Mouse (Mus musculus) layer of hippocampus, adult 8-10 months (tissue): ENCODE measurements around the gene Prrt4. TPM values are rescaled to one million over a fixed set of nuclear protein-coding genes. Genes with fewer than 3 reads are reported as not detected.
A peak's percentile ranks its signal among the peaks of the same experiment; 100 is the strongest.
"Not testable (repeated sequence)": the region's sequence is repeated elsewhere in the genome, so short reads cannot be mapped to it uniquely, and the experiment has no call there.

Experiments used
- DNase-seq, 2 experiments: peaks; one replicate each; pipeline ENCODE4 v3.0.0; 2022; ENCODE audit warnings: low spot score in 2 of 2
- total RNA-seq, 4 experiments: library from RNA; stranded (reverse); gene quantifications; 2 replicates each; pipeline ENCODE4 v1.2.4; 2022

The Prrt4 gene
- total RNA-seq, 4 experiments from 2014 or later = 2.6 to 3.5 (median 3.0) TPM

DNA sequence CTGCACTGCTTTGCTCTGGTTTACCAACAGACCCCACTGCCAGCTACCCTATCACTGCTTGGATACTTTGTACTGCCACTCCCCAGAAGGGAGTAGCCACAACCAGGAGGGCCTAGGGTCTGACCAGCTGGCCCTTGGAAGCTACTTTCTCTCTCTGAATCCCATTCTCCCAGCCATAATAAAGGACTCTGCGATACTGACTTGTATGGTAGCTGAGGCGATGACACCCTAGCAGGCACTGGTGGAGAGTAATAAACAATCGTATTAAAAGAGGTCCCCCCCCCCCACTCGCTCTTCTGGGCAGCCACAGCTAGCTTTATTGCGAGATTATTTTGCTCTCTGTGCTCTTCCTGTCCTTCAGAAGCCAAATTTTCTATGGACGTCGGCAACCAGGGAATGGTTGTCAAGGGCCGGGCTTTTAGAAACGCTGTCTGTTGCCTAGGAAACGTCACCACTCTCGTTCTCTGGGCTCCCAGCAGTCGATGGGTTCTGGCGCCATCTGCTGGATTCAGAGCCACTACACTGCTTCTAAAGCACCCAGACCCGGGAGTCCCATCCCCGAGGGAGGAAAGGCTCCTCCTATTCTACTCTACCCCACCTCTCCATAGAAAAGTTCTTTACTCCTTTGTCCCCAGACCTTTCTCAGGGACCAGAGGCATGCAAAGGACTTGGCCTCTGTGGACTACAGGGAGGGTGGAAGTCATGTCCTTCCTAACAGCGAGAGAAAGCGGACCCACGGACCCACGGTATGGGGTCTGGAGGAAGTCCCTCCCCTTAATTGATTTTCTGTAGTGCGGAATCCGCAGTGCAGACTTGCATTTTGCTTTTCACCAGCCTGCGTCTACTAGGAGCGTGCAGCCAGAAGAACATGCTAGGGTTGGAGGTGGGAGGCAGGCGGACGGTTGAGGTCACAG lies 19.2 kb upstream of the Prrt4 start:
- peak; percentile 89 to 95 for DNase-seq

DNA sequence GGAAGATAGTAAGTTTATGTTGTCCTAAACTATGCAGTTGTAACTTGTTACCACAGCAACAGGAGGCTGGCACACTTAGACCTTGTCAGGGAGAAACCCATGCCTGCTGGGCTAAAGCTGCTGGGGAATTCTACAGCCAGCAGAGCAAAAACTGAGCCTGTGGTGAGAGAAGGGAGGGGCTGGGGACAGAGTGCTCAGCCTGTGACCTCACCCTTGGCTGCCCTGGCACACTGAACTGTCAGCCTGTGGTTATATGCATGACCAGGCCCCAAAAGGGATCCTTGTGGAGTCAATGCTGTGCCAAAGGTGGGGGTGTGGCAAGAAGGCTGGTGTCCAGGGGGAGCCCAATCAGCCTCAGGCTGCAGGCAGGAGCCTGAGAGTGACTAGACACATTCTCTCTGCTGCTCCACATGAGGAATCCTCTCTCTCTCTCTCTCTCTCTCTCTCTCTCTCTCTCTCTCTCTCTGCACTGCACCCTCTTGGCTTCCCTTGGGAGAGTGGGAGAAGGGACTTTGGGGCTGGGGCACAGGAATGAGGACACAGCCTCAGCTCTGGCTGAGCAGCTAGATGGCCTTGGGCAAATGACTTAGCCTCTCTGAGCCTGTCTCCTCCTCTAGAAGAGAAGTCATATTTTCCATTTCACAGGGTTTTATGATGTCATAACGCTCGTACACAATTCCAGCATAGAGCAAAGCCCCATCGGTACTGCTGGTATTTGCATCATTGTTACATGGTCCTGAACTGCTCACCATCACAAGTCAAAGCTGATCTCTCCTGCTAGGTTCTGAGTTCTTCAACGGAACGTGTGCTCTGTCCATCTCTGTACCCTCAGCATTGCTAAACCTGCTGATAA lies 16.7 kb upstream of the Prrt4 start:
- no peak for DNase-seq

DNA sequence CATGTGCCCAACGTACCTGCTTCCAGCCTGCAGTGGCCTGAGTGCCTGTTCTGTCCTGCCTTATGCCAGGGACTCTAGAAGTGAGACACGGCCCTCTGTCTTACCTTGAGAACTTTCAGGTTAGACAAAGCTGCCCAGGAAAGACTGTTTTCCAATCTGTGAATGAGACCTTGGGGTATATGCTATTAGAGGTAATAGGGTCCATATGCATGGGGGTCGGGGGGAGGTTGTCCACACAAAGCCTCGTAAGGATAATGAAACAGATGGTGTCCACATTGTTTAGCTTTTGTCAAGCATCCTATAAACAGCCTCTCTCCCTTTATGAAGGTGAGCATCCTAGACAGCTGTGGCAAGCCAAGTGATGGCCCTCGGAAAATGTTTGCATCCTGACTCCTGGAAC lies 15.8 kb upstream of the Prrt4 start:
- no peak for DNase-seq

DNA sequence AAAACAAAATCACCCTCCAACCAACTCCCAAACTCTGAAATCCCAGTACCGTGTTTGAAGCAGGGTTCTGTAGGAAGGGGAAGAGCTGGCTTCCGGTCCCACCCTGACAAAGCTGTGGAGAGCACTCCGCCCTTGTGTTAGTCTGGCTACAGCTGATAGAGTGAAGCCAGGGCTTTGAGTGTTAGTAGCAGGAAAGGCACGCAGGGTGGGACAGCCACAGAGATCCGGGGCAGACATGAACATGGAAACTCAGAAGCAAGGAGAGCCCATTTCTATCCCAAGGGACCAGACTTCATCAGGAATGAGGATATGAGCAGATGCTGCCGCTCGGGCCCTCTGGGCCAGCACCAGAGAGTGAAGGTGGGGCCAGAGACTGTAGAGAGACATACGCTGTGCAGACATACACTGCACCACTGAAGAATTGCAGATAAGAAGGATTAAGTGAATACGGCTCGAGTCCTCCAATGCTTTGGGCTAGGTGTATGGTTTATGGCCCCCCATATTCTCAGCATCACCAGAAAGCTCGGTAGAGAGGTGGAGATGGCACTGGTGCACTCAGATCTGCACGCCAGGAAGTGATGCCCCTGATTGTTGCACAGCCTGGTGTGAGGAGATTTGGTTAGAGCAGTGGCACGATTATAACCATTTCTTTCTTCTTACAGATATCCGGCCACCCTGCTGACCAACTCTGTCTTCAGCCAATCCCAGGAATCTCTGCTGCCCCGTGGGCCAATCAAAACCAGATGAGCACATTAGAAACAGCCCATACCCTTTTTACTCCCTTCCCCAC lies 14.8 kb upstream of the Prrt4 start:
- no peak for DNase-seq

DNA sequence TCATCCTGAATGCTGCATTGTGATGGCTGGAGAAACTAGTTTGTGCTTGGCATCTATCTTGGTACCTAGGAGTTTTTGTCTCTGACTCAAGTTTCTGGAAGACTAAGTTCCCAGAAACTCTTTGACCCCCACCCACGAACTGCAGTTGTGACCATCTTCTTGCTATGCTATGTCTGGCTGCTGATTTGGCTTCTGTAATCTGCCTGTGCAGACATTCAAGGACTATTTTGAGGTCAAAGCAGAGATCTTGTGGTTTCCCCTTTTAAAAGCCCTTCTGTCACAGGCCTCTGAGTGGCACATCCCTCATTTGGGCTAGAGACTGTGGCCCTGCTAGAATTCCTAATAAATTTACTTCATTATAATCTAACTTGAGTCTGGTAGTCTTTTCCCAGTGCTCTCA lies 8.6 kb upstream of the Prrt4 start:
- DNase-seq = no peak

DNA sequence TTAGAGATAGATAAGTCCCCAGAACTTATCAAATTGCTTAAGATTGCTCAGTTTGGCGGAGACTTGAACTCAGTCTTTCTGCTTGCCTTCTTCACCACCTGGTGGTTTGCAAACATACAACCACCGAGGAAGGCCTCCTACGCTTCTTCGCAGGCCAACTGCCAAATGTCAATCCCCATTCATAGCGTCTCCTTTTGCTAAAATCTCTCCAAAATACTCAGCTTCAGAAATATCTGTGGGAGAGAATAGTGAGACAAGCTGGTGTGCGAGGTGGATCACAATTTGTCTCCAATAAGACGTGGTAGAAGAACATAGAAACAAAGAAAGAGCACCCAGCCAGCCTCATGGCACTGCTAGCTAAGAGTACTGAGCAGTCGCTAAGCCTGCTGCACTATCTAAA lies 459 bp upstream of the Prrt4 start:
- peak in 1 of 2 experiments; percentile 70 for DNase-seq

DNA sequence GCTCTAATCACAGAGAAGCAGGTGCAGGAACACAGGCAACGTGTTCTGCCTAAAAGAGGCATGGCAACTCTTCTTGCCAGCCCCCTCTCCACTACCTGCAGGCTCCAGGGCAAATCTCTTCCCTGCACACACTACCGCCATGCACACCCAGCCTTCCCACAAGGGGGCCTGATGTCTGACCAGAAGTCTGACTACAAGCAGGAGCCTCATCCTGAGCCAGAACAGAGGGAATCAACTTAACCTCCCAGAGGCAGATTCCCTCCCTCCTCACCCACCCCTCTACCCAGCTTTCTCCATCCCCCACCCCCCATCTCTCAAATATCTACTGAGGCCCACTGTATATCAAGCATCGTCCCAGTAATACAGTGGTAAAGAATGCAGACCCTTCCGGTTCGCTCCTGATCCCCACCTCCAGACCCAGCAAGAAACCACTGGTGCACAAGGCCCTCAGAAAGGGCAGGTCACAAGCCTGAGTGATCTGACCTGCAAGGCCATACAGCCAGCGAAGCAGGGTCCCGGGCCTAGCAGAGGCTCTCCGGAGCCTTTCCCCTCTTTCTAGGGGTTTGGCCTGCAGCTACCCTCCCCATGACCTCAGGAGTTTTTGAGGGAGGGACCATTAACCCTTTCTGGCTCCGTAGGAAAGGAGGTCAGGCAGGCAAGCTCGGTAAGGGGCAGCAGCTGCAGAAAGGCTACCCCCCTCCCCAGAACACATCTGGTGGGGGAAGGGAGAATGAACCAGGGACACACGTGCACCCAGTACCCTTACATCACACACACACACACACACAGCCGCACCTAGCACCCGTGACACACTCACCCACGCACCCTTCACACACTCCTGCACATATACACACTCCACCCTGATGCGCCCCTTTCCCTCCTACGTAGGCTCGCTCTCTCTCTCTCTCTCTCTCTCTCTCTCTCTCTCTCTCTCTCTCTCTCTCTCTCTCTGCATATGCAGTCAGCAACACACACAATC lies 1.2 kb downstream of the Prrt4 start:
- DNase-seq = no peak

DNA sequence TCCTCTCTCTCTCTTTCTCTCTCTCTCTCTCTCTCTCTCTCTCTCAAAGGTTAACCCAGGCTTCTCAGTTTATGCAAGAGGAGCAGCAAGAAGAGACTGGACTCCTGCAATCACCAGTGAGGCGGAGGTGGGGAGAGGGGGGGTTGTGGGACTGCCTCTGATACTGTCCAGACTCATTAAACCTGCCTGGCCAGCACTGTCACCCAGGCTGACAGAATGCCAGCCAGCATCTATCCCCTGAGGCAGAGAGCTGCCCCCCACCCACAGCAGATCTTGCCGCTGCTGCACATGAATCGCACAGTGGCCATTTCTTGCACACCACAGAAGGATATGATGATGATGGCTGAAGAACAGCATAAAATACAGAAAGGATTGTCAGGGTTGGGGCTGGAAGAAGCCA lies 4.3 kb downstream of the Prrt4 start:
- DNase-seq = no peak

DNA sequence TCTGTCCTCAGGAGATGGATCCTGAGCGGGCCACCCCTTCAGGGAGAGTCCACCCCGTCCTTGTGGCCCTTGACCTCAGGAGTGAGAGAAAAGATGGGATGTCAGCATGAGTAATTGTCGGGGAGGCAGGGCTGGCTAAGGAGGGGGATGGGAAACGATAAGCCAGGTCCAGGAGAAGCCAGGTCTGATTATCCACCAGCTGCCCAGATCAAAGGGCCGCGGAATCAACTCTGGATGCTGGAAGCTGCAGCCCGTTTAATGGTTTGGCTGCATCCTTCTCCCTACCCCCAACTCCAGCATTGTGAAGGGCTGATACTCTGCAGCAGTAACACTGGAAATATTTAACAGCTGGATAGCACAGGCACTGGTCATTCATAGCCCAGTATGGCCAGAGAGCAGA lies 5.0 kb downstream of the Prrt4 start:
- no peak for DNase-seq

DNA sequence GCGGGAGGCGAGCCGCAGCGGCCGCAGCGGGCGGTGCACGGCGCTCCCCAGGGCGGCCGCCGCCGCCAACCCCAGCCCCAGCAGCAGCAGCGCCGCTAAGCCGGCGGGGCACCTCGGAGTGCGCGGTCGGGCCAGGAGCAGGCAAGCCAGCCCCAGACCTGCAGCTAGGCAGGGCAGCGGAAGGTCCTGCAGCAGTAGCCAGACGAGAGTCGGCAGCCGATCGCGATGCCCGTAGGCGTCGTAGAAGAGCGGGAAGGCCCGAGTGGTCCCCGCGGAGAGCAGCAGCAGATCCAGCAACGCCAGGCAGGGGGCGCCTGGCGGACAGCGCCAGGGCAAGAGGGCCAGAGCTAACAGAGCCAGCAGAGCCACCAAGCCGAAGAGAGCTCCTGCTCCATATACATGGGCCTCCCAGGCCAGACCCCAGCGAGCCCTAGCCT lies 8.4 kb downstream of the Prrt4 start:
- DNase-seq = peak in 1 of 2 experiments; percentile 62

DNA sequence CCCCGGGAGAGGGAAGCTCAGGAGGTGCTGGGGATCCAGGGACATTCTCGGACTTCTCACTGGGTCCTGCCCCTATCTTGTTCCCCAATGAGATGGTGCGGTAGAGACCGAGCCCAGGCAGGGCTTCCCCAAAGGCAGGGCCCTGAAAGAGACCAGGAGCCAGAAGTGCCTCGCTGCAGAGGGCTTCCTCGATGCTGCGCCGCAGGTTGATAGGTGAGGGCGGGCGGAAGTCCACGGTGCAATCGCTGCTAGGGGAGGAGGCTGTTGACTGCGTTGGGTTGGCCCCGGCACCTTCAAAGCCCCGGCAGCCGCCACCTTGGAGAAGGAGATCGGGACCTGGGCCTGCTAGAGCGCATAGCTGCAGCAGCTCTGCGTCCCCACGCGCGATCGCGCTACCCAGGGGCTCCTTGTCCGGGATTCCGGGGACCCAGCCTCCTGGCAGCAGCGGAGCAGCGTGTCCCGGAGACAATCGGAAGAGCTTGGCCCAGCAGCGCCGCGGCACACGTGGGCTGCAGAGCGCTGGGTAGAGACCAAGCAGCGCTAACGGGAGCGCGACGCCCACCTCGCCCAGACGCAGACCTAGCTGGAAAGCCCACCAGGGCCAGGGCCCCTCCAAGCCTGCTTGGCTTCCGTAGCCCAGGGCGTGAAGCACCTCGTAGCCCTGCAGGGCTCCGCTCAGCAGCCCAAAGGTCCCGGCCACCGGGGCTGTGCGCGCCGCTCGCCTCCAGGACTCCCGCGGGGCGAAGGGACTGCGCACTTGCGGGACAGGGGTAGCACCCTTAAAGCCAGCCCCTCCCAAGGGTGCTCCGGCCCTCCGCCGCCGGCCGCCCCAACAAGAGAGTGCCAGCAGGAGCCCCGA lies 9.1 kb downstream of the Prrt4 start:
- no peak for DNase-seq

DNA sequence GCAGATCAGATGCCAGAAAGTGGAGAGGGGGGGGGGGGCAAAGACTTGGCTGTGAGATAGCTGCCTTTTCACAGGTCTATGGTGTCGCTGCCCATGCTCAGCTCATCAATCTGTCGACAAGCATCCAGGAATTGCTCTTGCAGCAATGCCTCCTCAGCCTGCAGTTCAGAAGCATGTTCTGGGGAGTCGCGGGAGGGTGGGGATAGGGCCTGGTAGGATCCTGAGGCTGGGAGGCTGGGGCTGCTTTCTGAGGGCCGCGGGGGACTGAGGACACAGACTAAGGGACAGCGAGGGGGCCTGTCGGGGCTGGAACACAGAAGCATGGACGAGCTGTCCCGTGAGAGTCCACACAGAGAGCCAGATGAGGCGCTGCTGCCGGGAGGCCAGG lies 9.7 kb downstream of the Prrt4 start:
- DNase-seq = no peak

DNA sequence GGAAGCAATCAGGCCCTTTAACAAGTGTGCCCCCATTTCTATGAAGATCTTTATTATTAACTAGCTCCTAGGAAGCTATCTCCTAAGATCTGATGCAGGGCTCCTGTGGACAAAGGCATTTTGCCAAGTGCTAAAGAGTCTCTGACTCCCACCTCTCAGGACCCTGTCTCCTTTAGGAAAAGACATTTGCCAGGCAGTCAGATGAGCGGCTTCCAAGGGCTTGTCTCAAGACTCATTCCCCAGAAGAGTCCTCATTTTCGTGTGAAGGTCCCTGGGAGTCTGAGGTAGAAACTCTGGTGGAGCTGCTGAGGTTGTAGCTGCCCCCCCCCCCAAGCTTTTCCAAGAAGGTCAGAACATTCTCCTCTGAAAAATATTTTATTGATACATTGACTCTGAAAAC lies 10.5 kb downstream of the Prrt4 start:
- DNase-seq = no peak

DNA sequence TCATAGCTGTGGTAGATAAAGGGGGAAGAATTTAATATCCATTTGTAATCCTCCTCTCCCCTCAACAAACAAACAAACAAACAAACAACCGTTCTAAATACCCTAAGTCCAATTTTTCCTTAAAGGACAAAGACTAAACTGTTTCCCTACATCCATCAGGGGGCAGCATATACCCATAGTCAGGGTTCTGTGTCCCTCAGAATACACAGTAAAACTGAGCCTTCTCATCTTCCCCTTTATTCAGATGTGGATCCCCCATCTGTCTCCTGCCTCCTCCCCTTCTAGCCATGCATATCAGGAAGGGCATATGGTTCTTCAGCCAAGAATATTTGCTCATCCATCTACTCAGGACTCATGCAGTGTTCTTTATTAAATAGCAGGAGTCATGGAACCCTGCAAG lies 13.2 kb downstream of the Prrt4 start:
- DNase-seq = peak; percentile 36 to 50

DNA sequence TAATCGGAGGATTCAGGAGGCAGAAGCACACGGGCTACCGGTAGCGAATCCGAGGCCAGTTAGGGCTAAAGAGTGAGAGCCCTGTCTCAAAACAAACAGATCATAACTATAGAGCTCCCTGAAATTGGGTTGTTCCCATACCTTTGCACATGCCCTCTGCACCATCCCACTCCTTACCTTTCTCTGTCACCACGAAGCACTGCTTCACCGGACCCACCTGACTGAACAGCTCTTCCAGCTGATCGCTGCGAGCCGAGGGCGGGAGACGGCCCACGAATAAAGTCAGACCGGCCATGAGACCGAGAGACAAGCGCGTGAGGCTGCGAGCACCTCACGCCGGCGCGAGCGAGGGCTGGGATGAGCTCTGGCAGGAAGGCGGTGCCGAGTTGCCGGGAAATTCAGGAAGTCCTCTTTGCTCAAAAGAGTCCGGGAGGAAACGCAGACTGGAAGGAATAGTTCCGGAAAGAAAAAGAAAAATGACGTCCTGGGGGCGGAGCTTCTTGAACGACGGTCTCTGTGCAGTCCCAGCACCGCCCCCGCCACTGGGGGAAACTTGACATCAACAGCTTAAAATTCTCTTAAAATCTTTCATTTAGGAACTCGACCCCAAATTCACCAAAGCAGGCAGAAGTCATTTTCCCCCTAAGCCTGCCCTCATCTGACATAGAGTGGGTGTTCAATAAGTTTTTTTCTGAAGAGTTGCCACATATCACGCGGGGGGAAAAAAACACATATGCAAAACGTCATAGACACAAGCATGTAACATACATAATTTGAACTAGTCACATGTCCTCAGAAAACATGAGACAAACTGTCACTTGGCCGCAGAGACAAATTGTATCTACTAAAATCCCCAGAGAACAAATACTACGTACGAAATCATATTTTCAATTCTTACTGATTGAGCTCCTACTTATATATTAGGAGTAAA lies 14.8 kb downstream of the Prrt4 start, which contains the start of gene Rbm28:
Gene Rbm28 (minus strand): TSS at position 693 of the 931 bp plus-strand sequence.
- DNase-seq = peak; percentile 88 to 89

DNA sequence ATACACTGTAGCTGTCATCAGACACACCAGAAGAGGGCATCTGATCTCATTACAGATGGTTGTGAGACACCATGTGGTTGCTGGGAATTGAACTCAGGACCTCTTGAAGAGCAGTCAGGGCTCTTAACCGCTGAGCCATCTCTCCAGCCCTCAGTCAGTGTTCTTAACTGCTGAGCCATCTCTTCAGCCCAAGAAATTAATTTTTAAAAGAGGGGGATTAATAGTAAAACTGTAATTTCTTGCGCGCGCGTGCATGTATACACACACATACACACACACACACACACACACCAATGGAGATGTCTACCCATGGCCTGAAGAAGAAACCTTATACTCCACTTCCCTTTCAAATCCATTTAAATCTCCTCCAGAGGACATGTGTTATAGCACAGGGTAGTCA lies 18.1 kb downstream of the Prrt4 start:
- DNase-seq = not testable (repeated sequence)

DNA sequence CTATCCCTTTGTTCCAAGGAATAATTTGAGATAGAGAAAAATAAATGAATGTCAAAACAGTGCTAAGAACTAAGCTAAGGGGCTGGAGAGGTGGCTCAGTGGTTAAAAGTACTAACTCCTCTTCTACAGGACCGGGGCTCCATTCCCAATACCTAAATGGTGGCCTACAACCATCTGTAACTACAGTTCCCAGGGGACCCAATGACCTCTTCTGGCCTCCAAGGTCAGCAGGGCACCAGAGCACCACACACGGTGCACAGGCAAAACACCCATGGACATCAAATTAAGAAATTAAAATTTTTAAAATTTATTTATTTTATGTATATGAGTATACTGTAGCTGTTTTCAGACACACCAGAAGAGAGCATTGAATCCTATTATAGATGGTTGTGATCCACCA lies 18.6 kb downstream of the Prrt4 start:
- DNase-seq = no peak

DNA sequence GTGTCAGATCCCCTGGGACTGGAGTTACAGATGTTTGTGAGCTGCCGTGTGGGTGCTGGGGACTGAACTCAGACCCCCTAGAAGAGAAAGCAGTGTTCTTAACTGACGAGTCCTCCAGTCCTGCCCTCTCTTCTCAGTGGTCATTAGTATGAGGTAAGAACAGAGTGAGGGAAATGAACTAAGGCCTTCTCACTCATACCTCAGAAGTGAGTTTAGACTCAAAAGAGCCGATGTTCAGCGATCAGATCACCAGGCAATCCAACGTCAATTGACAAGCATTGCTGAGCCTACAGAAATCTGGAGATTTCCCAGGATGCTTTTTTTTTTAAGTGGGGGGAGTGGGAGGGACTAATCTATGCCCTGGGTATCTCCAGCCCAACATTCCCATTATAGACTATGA lies 23.1 kb downstream of the Prrt4 start:
- no peak for DNase-seq
